Mouse (Mus musculus): Measurements from ENCODE around the gene Fxyd5. TPM values are rescaled to one million over a fixed set of nuclear protein-coding genes. Genes with fewer than 3 reads are reported as not detected.

Fxyd5 gene
- total RNA-seq, 2 experiments from 2014 or later: 45.1 to 82.7 TPM

GRCm38 (mm10) chr7:30992148-30992547 lies 50.1 kb downstream of the Fxyd5 start:
- no peak for DNase-seq (ENCODE audit: low spot score in 2 of 2)

GRCm38 (mm10) chr7:30988519-30989162 lies 53.6 kb downstream of the Fxyd5 start:
- DNase-seq (ENCODE audit: low spot score in 2 of 2): peak in 1 of 2 experiments; percentile 34

- no peak for DNase-seq (ENCODE audit: low spot score in 2 of 2)
Observed at GRCm38 (mm10) chr7:30985357-30985756, 56.9 kb downstream of the Fxyd5 start.

Small RNA genes lying within 50 kb of the gene (microRNA-seq; reads per million reads assigned to microRNA genes)
- 0 reads per million in 2 experiments for gene Mir7050 (ENCODE audit: borderline number of aligned reads in 2 of 2)

Other genes starting within 250 kb of the Fxyd5 start
- gene Ffar2, start 218.7 kb downstream of the Fxyd5 start, total RNA-seq (2021): 10 to 100 TPM in 1 of 2 experiments, 1 to 10 TPM in 1; 1.6 to 10.5 TPM
- gene Ffar3, start 186.3 kb downstream of the Fxyd5 start, total RNA-seq (2021): under 1 TPM; 0.23 to 0.26 TPM
- gene Ffar1, start 180.9 kb downstream of the Fxyd5 start, total RNA-seq (2021): not detected
- under 1 TPM; 0.70 TPM for gene Cd22, start 162.1 kb downstream of the Fxyd5 start, total RNA-seq (2021)
- gene Mag, start 127.6 kb downstream of the Fxyd5 start, total RNA-seq (2021): under 1 TPM; 0.38 to 0.40 TPM
- 1 to 10 TPM in 1 of 2 experiments, not detected in 1; 3.4 TPM for gene Hamp2, start 117.8 kb downstream of the Fxyd5 start, total RNA-seq (2021)
- gene Hamp, start 98.4 kb downstream of the Fxyd5 start, total RNA-seq (2021): 1 to 10 TPM in 1 of 2 experiments, not detected in 1; 4.3 TPM
- gene Usf2, start 85.7 kb downstream of the Fxyd5 start, total RNA-seq (2021): 100 to 1,000 TPM; 104 to 122 TPM
- 10 to 100 TPM in 1 of 2 experiments, 1 to 10 TPM in 1; 6.8 to 19.1 TPM for gene Lsr, start 69.0 kb downstream of the Fxyd5 start, total RNA-seq (2021)
- under 1 TPM; 0.61 to 0.66 TPM for gene Fam187b, start 68.7 kb downstream of the Fxyd5 start, total RNA-seq (2021)
- 1 to 10 TPM; 1.9 to 2.3 TPM for gene Fxyd7, start 9.0 kb upstream of the Fxyd5 start, total RNA-seq (2021)
- gene Fxyd1, start 14.7 kb upstream of the Fxyd5 start, total RNA-seq (2021): 100 to 1,000 TPM; 193 to 280 TPM
- 1 to 10 TPM; 3.0 to 8.1 TPM for gene Lgi4, start 16.9 kb upstream of the Fxyd5 start, total RNA-seq (2021)
- gene Fxyd3, start 34.2 kb upstream of the Fxyd5 start, total RNA-seq (2021): 1 to 10 TPM; 1.4 to 4.4 TPM
- gene Hpn, start 72.8 kb upstream of the Fxyd5 start, total RNA-seq (2021): 1 to 10 TPM; 1.2 to 1.4 TPM
- 10 to 100 TPM; 13.5 to 24.9 TPM for gene Scn1b, start 84.5 kb upstream of the Fxyd5 start, total RNA-seq (2021)
- 10 to 100 TPM; 41.9 to 51.7 TPM for gene Gramd1a, start 113.4 kb upstream of the Fxyd5 start, total RNA-seq (2021)
- not detected for gene Scgb2b2, start 248.0 kb upstream of the Fxyd5 start, total RNA-seq (2021)
- gene Scgb1b2, start 249.3 kb upstream of the Fxyd5 start, total RNA-seq (2021): not detected

All from adrenal gland, adult 18-20 months (tissue).